Mouse (Mus musculus) ES-E14 (cell line): Measurements from ENCODE around the gene Jsrp1. TPM values are rescaled to one million over a fixed set of nuclear protein-coding genes. Genes with fewer than 3 reads are reported as not detected.

Source experiments
- DNase-seq: peaks from one replicate; pipeline ENCODE4 v3.0.0-alpha.2; 2013; ENCODE audit warnings: low read depth, low spot score
- H3K27ac ChIP-seq: 2 replicates; pipeline ENCODE4 v1.5.1; 2012; ENCODE audit warnings: low read depth, mild to moderate bottlenecking, low read length, moderate library complexity, mixed read lengths; ENCODE audit not compliant: poor library complexity, insufficient read depth, severe bottlenecking
- H3K36me3 ChIP-seq: 2 replicates; pipeline ENCODE4 v1.6.1; 2012; ENCODE audit warnings: mild to moderate bottlenecking, low read length, moderate library complexity, mixed read lengths; ENCODE audit not compliant: control insufficient read depth, poor library complexity, insufficient read depth, severe bottlenecking
- H3K4me1 ChIP-seq, 2 experiments: fragments of 150-350 bp in 1 of 2; sonication (generic) in 1 of 2; 2 replicates each; pipeline ENCODE4 v1.6.1; 2012; ENCODE audit warnings: low read length in 2 of 2, mild to moderate bottlenecking in 1 of 2, mixed read lengths in 1 of 2; ENCODE audit not compliant: control insufficient read depth in 2 of 2, insufficient read depth in 2 of 2, poor library complexity in 1 of 2
- H3K4me3 ChIP-seq, 2 experiments: fragments of 150-350 bp in 1 of 2; sonication (generic) in 1 of 2; 2 replicates each; pipeline ENCODE4 v1.5.1; 2012; ENCODE audit warnings: low read length in 2 of 2, low read depth in 1 of 2, mild to moderate bottlenecking in 1 of 2, mixed read lengths in 1 of 2; ENCODE audit not compliant: insufficient read depth in 1 of 2, poor library complexity in 1 of 2, severe bottlenecking in 1 of 2
- H3K9ac ChIP-seq: 2 replicates; pipeline ENCODE4 v1.6.1; 2012; ENCODE audit warnings: low read depth, mild to moderate bottlenecking, low read length, mixed read lengths; ENCODE audit not compliant: poor library complexity, insufficient read depth, severe bottlenecking
- H3K9me3 ChIP-seq: fragments of 150-350 bp; sonication (generic); 2 replicates; pipeline ENCODE4 v1.6.1; 2012; ENCODE audit warnings: low read depth, mild to moderate bottlenecking, low read length; ENCODE audit not compliant: control insufficient read depth, insufficient read depth
- CHD2 ChIP-seq: IDR thresholded peaks from 2 replicates; pipeline ENCODE4 v1.6.1; 2014; ENCODE audit warnings: mild to moderate bottlenecking, low read depth, low read length, inconsistent platforms
- HCFC1 ChIP-seq: IDR thresholded peaks from 2 replicates; pipeline ENCODE4 v1.6.1; 2012; ENCODE audit warnings: low read length, inconsistent platforms, borderline replicate concordance; ENCODE audit not compliant: insufficient read depth
- MAFK ChIP-seq: IDR thresholded peaks from 2 replicates; pipeline ENCODE4 v1.6.1; 2014; ENCODE audit warnings: mild to moderate bottlenecking, low read depth, low read length, inconsistent platforms; ENCODE audit not compliant: insufficient read depth
- ZC3H11A ChIP-seq: IDR thresholded peaks from 2 replicates; pipeline ENCODE4 v1.6.1; 2012; ENCODE audit warnings: low read depth, mild to moderate bottlenecking, inconsistent platforms, low read length, borderline replicate concordance
- ZNF384 ChIP-seq: IDR thresholded peaks from 2 replicates; pipeline ENCODE4 v1.6.1; 2012; ENCODE audit warnings: low read depth, low read length, inconsistent platforms
- in situ Hi-C, 2 experiments: fragments of 600-800 bp; cut with MboI; formaldehyde crosslinking; loops; one replicate each; pipeline ENCODE4 v1.15.1; 2025; ENCODE audit warnings: low sequenced_read_pairs in 2 of 2, inconsistent platforms in 1 of 2; ENCODE audit not compliant: unreplicated experiment in 2 of 2
- total RNA-seq: library from RNA; depleted of rRNA; stranded (reverse); fragments of 300-350 nt; gene quantifications from 2 replicates; pipeline ENCODE4 v1.2.3, GENCODE M21; 2012

Gene Jsrp1
- total RNA-seq, 1 experiment = 0.67 TPM

- no peak for TF ChIP-seq HCFC1
- no peak for TF ChIP-seq MAFK
- TF ChIP-seq ZNF384 = no peak
- TF ChIP-seq CHD2 = no peak
- TF ChIP-seq ZC3H11A = no peak
- in situ Hi-C loops = no loop called here
- Histone ChIP-seq H3K9me3 (no peaks in the 10 kb centered on the region), H3K4me1 (no peaks in the 10 kb centered on the region), H3K4me3 (no peak overlapping the region), H3K27ac (no peak overlapping the region), H3K9ac (no peak overlapping the region), H3K36me3 (peaks cover 81% of the 10 kb centered on the region)
- DNase-seq = no peak
Measured at GRCm38 (mm10) chr10:80777123-80777522, 36.2 kb downstream of the Jsrp1 start.

- Histone ChIP-seq H3K4me1 (no peaks in the 10 kb centered on the region), H3K9ac (no peak overlapping the region), H3K27ac (no peak overlapping the region), H3K4me3 (no peak overlapping the region), H3K9me3 (no peaks in the 10 kb centered on the region), H3K36me3 (peaks cover 80% of the 10 kb centered on the region)
- in situ Hi-C loops = no loop called here
- TF ChIP-seq ZC3H11A (no peak), HCFC1 (no peak), ZNF384 (no peak), CHD2 (no peak), MAFK (no peak)
- DNase-seq = no peak
Measured at GRCm38 (mm10) chr10:80776358-80776869, 36.9 kb downstream of the Jsrp1 start.

- Histone ChIP-seq H3K4me3 (no peak overlapping the region), H3K4me1 (no peaks in the 10 kb centered on the region), H3K9ac (no peak overlapping the region), H3K36me3 (peaks cover 80% of the 10 kb centered on the region), H3K27ac (no peak overlapping the region), H3K9me3 (no peaks in the 10 kb centered on the region)
- TF ChIP-seq HCFC1 (no peak), MAFK (no peak), ZC3H11A (no peak), ZNF384 (no peak), CHD2 (no peak)
- in situ Hi-C loops = no loop called here
- no peak for DNase-seq
Measured at GRCm38 (mm10) chr10:80775731-80776130, 37.6 kb downstream of the Jsrp1 start.

GRCm38 (mm10) chr10:80774981-80775380, 38.3 kb downstream of the Jsrp1 start:
- Histone ChIP-seq H3K9me3 (no peaks in the 10 kb centered on the region), H3K4me3 (no peak overlapping the region), H3K27ac (no peak overlapping the region), H3K9ac (no peak overlapping the region), H3K4me1 (no peaks in the 10 kb centered on the region), H3K36me3 (peaks cover 77% of the 10 kb centered on the region)
- DNase-seq = no peak
- TF ChIP-seq ZNF384 = no peak
- no peak for TF ChIP-seq HCFC1
- no peak for TF ChIP-seq ZC3H11A
- in situ Hi-C loops = no loop called here

- Histone ChIP-seq H3K27ac (no peak overlapping the region), H3K4me1 (no peaks in the 10 kb centered on the region), H3K4me3 (no peak overlapping the region), H3K9ac (no peak overlapping the region), H3K36me3 (peaks cover 78% of the 10 kb centered on the region), H3K9me3 (no peaks in the 10 kb centered on the region)
- DNase-seq = no peak
- TF ChIP-seq MAFK (no peak), HCFC1 (no peak), ZNF384 (no peak), CHD2 (no peak), ZC3H11A (no peak)
- in situ Hi-C loops = no loop called here
Measured at GRCm38 (mm10) chr10:80774549-80774948, 38.7 kb downstream of the Jsrp1 start.
